Mouse (Mus musculus) lung, adult 2 months (tissue): Measurements from ENCODE around the gene Notch3.

Source experiments
- CTCF ChIP-seq: fragments of 200-500 bp; IDR thresholded peaks from 2 replicates; pipeline ENCODE4 v1.5.1; 2011; ENCODE audit warnings: mild to moderate bottlenecking, low read length, control low read depth; ENCODE audit not compliant: insufficient read depth
- POLR2A ChIP-seq: fragments of 200-500 bp; IDR thresholded peaks from 2 replicates; pipeline ENCODE4 v1.6.1; 2011; ENCODE audit warnings: low read depth, mild to moderate bottlenecking, control low read depth, low read length, borderline replicate concordance; ENCODE audit errors: extremely low read depth

DNA sequence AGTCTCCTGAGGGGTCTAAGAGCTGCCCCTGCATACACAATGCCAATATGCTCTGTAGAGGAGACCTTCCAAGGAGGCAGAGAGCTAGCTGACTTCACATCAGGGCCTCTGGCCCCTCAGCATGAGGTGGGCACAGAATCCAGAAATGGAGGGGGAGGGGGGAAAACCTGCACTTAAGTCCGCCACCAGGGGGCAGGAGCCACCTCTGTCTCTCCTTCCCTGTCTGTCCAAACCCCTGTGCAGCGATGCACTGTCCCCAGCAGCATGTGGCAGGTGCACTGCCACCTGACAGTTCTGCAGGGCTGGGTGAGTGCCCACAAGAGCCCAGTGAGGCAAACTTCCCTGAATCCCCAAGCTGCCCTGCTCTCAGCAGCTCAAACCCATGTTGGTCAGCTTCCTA lies 91.5 kb downstream of the Notch3 start:
- peak; percentile 60; the same call in 1 of the 2 replicates for TF ChIP-seq CTCF
- TF ChIP-seq POLR2A: no peak
